32 mouse cellular contexts compared by ENCODE assay signal in genomic region chr1:180698063-180698462, GRCm38 (mm10). TPM values are rescaled to one million over a fixed set of nuclear protein-coding genes. Genes with fewer than 3 reads are reported as not detected.
DNase-seq lines count a peak whose midpoint lies in the region; ATAC-seq lines count a peak whose summit lies in the region.
"Had no signal": no experiment of that assay in that cellular context is flagged by ENCODE, and none has a peak within 500 bp of the region (broad histone marks: within the 10 kb centered on the region; RNA-seq: fewer than 3 reads in every experiment).

No protein-coding gene starts in this region.

- ATAC-seq in common myeloid progenitor, adult 5-6 weeks (replicated peaks; ENCODE audit: low read depth, poor library complexity, severe bottlenecking), result peak; percentile 76
- ATAC-seq in hindbrain, embryonic 13.5 days (ENCODE audit: low FRiP score), result no peak
- ATAC-seq: forebrain, embryonic 13.5 days; forebrain, postnatal 0 days; hindbrain, postnatal 0 days; inflammation-experienced regulatory T-cells, adult 6 months; intestine, postnatal 0 days; Patski had no signal

- peaks cover 19% of the 10 kb centered on the region for H3K4me1 ChIP-seq in limb, embryonic 10.5 days
- peaks cover 11% of the 10 kb centered on the region for H3K4me1 ChIP-seq in hindbrain, embryonic 13.5 days (replicated peaks)

- peak; percentile 17 for DNase-seq in 416B (ENCODE audit: low read depth)
- DNase-seq in limb, embryonic 10.5 days (ENCODE audit: low spot score), result peak; percentile 33
- peak; percentile 19 for DNase-seq in splenic B cell, adult 2 months (ENCODE audit: low read depth, low spot score)
- DNase-seq in gastrocnemius, postnatal 36 days, result no peak
- no peak for DNase-seq in gastrocnemius, adult 18-20 months (ENCODE audit: low spot score)
- DNase-seq: adrenal gland, postnatal 10 days; cerebellum, adult 11 months; cerebellum, adult 2 months; cerebellum, adult 9-11 months; cerebellum, postnatal 25 days; forebrain, postnatal 0 days; gastrocnemius, postnatal 25 days; heart, adult 11 months had no signal

- H3K9me3 ChIP-seq in limb, embryonic 10.5 days (replicated peaks), result no peaks in the 10 kb centered on the region
- no peaks in the 10 kb centered on the region for H3K9me3 ChIP-seq in hindbrain, embryonic 13.5 days
- H3K9me3 ChIP-seq: forebrain, embryonic 10.5 days; forebrain, embryonic 13.5 days; hindbrain, embryonic 10.5 days had no signal

- H3K9ac ChIP-seq in hindbrain, embryonic 13.5 days, result no peak overlapping the region
- H3K9ac ChIP-seq: forebrain, embryonic 13.5 days; forebrain, postnatal 0 days; hindbrain, embryonic 14.5 days had no signal

- no peak overlapping the region for H3K4me2 ChIP-seq in hindbrain, embryonic 13.5 days
- H3K4me2 ChIP-seq: forebrain, embryonic 13.5 days; heart, embryonic 11.5 days; hindbrain, embryonic 14.5 days had no signal

- H3K27me3 ChIP-seq in limb, embryonic 10.5 days (ENCODE audit: low read depth, poor library complexity, severe bottlenecking), result peaks cover 65% of the 10 kb centered on the region
- H3K27me3 ChIP-seq in splenic B cell, adult 2 months (ENCODE audit: control insufficient read depth, insufficient read depth, low read length, poor library complexity, severe bottlenecking), result no peaks in the 10 kb centered on the region
- H3K27me3 ChIP-seq in hindbrain, embryonic 13.5 days, result peaks cover 63% of the 10 kb centered on the region

- H3K27ac ChIP-seq in limb, embryonic 10.5 days, result no peak overlapping the region
- no peak overlapping the region for H3K27ac ChIP-seq in hindbrain, embryonic 13.5 days
- H3K27ac ChIP-seq: forebrain, embryonic 10.5 days; forebrain, embryonic 13.5 days; hindbrain, embryonic 10.5 days; hindbrain, embryonic 14.5 days; hindbrain, postnatal 0 days had no signal

- 42% methylated on average over 5 of the region's 5 CpGs for WGBS in limb, embryonic 10.5 days
- 54% methylated on average over 5 of the region's 5 CpGs for WGBS in hindbrain, embryonic 13.5 days

- no peaks in the 10 kb centered on the region for H3K36me3 ChIP-seq in limb, embryonic 10.5 days
- H3K36me3 ChIP-seq in splenic B cell, adult 2 months (ENCODE audit: control insufficient read depth, insufficient read depth, low read length, poor library complexity, severe bottlenecking), result no peaks in the 10 kb centered on the region
- no peaks in the 10 kb centered on the region for H3K36me3 ChIP-seq in hindbrain, embryonic 13.5 days
- H3K36me3 ChIP-seq: forebrain, embryonic 10.5 days; hindbrain, embryonic 10.5 days had no signal

- H3K4me3 ChIP-seq in limb, embryonic 10.5 days, result no peak overlapping the region
- no peak overlapping the region for H3K4me3 ChIP-seq in hindbrain, embryonic 13.5 days
- H3K4me3 ChIP-seq: forebrain, embryonic 13.5 days had no signal

- intact Hi-C loops in gastrocnemius, postnatal 36 days (cut with DNase I), result no loop called here

RNA-seq across cellular contexts. Expression of gene Mixl1, which starts 1.2 kb away (rescaled TPM):
- not detected in 2 replicates for total RNA-seq in common myeloid progenitor, adult 5-6 weeks (2017)
- 0.09 and 0.28 TPM in 2 replicates for polyA plus RNA-seq in limb, embryonic 10.5 days (2016; fragmentation: Nextera tagmentation; extraction: Ambion mirVana)
- not detected for total RNA-seq in gastrocnemius, postnatal 36 days (2021)
- 0.08 TPM in 1 of 2 replicates, not detected in the other for polyA plus RNA-seq in hindbrain, embryonic 13.5 days (2015; fragmentation: Nextera tagmentation; extraction: Ambion mirVana)
- not detected for total RNA-seq in gastrocnemius, adult 18-20 months (2021)
- total RNA-seq: adrenal gland, adult 18-20 months; adrenal gland, postnatal 10 days; gastrocnemius, adult 8-10 months; gastrocnemius, postnatal 25 days; heart, adult 8-10 months; heart, postnatal 25 days; hindbrain, postnatal 0 days had no signal
- polyA plus RNA-seq: C2C12; cerebellum, adult 2 months; cortical plate, adult 2 months; frontal cortex, adult 2 months; heart, postnatal 0 days; hindbrain, embryonic 10.5 days; hindbrain, postnatal 0 days; intestine, postnatal 0 days; Patski had no signal

RNA-seq across cellular contexts. Expression of gene Acbd3, which starts 27.8 kb away (rescaled TPM):
- 38.8 and 39.6 TPM in 2 replicates for total RNA-seq in common myeloid progenitor, adult 5-6 weeks (2017)
- polyA plus RNA-seq in limb, embryonic 10.5 days (2016; fragmentation: Nextera tagmentation; extraction: Ambion mirVana), result 17.0 and 19.2 TPM in 2 replicates
- total RNA-seq in gastrocnemius, postnatal 36 days (2021), result 10 to 100 TPM; 10.5 to 11.4 TPM
- 24.5 and 24.9 TPM in 2 replicates for polyA plus RNA-seq in hindbrain, embryonic 13.5 days (2015; fragmentation: Nextera tagmentation; extraction: Ambion mirVana)
- 10 to 100 TPM; 12.0 to 14.6 TPM for total RNA-seq in gastrocnemius, adult 18-20 months (2021)

RNA-seq across cellular contexts. Expression of gene Lin9, which starts 57.1 kb away (rescaled TPM):
- 38.8 and 54.7 TPM in 2 replicates for total RNA-seq in common myeloid progenitor, adult 5-6 weeks (2017)
- 18.3 and 24.9 TPM in 2 replicates for polyA plus RNA-seq in limb, embryonic 10.5 days (2016; fragmentation: Nextera tagmentation; extraction: Ambion mirVana)
- 1 to 10 TPM; 3.5 to 3.6 TPM for total RNA-seq in gastrocnemius, postnatal 36 days (2021)
- 12.2 and 13.8 TPM in 2 replicates for polyA plus RNA-seq in hindbrain, embryonic 13.5 days (2015; fragmentation: Nextera tagmentation; extraction: Ambion mirVana)
- 1 to 10 TPM; 2.7 to 3.3 TPM for total RNA-seq in gastrocnemius, adult 18-20 months (2021)

Comparison
In these comparisons a context has a peak if more than half of its experiments do, and no peak if none do; other contexts are left out.
1. DNase-seq: peak in 416B (single experiment), limb, embryonic 10.5 days (single experiment) and splenic B cell, adult 2 months (single experiment); none in gastrocnemius, postnatal 36 days (0 of 2) and gastrocnemius, adult 18-20 months (single experiment).